Mouse (Mus musculus): Measurements from ENCODE around the gene Itsn2.

GRCm38 (mm10) chr12:4555451-4555850 is 37.0 kb upstream of the Itsn2 start:
- TF ChIP-seq POLR2A (IDR thresholded peaks at IDR 0.05; ENCODE audit: low read depth, low read length) (no peak), CTCF (conservative IDR thresholded peaks at IDR 0.05; ENCODE audit: insufficient read depth, insufficient read length, low read depth, low read length) (no peak)

All from kidney, adult 2 months (tissue).